Mouse (Mus musculus) olfactory bulb, adult 2 months (tissue): Measurements from ENCODE around the gene Pde8a.

ENCODE experiments used
- CTCF ChIP-seq: fragments of 200-500 bp; IDR thresholded peaks from 2 replicates; pipeline ENCODE4 v1.5.1; 2012; ENCODE audit warnings: low read depth, mild to moderate bottlenecking, low read length, moderate library complexity; ENCODE audit not compliant: insufficient read depth
- POLR2A ChIP-seq: fragments of 200-500 bp; IDR thresholded peaks from 2 replicates; pipeline ENCODE4 v1.6.1; 2012; ENCODE audit warnings: mild to moderate bottlenecking, low read depth, low read length, moderate library complexity; ENCODE audit not compliant: insufficient read depth

- TF ChIP-seq CTCF (no peak), POLR2A (no peak)
Observed at GRCm38 (mm10) chr7:81311130-81311529, 97.7 kb downstream of the Pde8a start.
